Mouse (Mus musculus) lung, postnatal 0 days (tissue): Measurements from ENCODE around the gene Cd300lf.

ENCODE experiments used
- CTCF ChIP-seq: IDR thresholded peaks from 2 replicates; pipeline ENCODE4 v1.5.1; 2016; ENCODE audit warnings: antibody characterized with exemption, mild to moderate bottlenecking
- EP300 ChIP-seq: IDR thresholded peaks from 2 replicates; pipeline ENCODE4 v1.6.1; 2016; ENCODE audit warnings: antibody characterized with exemption, mild to moderate bottlenecking, control low read depth

DNA sequence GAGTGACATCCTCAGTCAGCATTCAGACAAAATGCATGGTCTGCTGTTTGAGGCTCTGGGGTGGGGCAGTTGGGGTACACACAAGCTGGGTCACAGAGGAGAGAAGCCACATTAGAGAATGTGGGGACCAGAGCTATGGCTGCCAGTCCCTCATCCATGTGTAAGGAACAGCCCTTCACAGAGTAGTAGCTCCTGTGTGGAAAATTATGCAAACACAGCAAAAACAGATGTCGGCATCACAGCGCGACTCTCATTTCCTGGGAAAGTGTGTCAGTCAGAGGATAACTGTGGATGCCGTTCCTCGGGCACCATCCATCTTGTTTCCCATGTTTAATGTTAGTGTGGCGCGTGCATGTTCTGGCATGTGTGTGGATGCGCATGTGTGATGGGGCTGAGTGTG is 25.6 kb downstream of the Cd300lf start:
- TF ChIP-seq CTCF = no peak
- TF ChIP-seq EP300 = no peak
